Mouse (Mus musculus): ENCODE measurements around the gene Serf1.
"Not testable (repeated sequence)": the region's sequence is repeated elsewhere in the genome, so short reads cannot be mapped to it uniquely, and the experiment has no call there.

The Serf1 gene

GRCm38 (mm10) chr13:100107652-100108472, at the start of gene Serf1:
TSS of gene Serf1 (plus strand) at chr13:100108012.
- DNase-seq = peak; percentile 88 to 92

DNA sequence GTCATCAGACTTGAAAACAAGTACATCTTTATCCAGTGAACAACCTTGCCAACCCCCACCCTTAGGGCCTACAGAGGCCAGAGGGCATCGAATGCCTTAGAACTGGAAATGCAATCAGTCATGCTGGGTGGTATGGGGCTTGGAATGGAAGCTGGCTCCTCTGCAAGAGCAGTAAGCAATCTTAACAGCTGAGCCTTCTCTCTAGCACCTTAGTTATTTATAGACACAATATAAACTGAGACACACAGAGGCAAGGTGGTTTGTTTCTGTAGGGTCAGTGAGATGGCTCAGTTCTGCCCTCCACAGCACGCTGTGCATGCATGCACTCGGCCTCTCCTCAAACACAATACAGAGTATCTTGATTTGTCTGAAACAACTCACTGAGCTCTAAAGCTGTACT, 43.9 kb upstream of the Serf1 start:
- DNase-seq = no peak

DNA sequence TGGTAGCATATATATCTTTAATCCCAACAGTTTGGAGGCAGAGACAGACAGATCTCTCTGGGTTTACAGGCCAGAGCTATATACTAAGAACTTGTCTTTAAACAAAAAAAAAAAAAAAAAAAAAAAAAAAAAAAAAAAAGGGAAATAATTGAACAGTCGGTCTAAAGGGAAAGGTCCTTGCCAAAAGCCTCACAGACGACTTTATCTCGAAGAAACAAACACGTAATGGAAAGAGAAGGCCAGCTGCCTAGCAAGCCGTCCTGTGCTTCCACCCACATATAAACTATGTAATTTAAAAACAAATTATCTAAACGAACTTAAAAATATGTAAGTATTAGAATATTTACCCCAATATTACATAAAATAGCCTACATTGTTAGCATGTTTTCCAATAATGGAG, 40.0 kb upstream of the Serf1 start:
- DNase-seq = no peak

DNA sequence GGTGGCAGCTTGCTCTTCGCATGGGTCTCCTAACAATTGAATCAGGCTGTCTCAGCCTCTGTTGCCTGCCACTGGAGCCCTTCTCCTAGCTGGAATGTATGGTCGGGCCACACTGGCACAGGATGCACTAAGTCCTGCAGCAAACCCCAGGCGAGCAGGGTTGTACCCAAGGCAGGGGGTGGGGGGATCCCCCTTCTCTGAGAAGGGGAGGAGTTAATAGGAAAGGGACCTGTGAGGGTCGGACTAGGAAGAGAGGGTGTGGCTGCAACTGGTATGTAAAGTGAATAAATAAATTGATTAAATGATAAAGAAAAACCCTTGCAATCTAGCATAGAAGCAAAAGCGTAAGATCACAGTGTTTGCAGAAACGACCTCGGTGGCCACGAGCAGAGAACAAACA, 36.3 kb upstream of the Serf1 start:
- no peak for DNase-seq

DNA sequence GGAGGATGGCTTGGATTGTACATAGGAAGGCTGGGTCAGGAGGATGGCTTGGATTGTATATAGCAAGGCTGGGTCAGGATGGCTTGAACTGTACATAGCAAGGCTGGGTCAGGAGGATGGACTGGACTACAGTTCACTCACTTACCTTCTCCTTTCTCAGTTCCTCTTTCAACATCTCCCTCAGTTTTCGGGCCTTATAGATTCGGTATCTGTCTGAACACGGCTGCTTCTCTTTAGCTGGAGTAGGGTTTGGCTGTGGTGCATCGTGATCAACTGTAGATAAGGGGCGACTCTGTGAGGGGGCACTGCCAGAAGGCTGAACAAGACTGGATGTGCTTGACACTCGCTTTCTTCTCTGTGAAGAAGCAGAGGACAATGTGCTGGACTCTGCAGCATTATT, 9.0 kb upstream of the Serf1 start:
- no peak for DNase-seq

GRCm38 (mm10) chr13:100103052-100103658, 4.7 kb upstream of the Serf1 start:
- DNase-seq = no peak

- peak; percentile 97 to 98 for DNase-seq
Measured at GRCm38 (mm10) chr13:100103748-100104254, 4.0 kb upstream of the Serf1 start, which contains the start of gene Bdp1. TSS of gene Bdp1 (minus strand) at chr13:100104070.

- peak in 1 of 2 experiments; percentile 32 for DNase-seq
Measured at GRCm38 (mm10) chr13:100112218-100112972, 4.6 kb downstream of the Serf1 start.

DNA sequence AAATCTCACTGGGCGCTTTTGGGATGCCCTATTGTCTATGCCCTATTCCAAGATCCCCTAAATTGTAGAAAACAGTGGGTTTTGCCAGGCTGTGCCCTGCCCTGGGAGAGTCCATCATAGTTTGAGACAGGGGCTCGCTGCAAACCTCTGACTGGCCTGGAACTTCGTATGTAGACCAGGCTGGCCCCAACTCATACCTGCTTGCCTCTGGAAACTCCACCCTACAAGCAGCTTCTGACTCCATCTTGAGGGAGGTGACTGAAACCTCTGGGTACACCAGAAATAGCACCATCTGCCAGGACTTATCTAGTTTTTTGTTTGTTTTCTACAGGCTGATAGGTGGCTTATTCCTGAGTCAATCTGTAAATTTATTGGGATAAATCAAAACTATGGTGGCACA, 16.2 kb downstream of the Serf1 start:
- peak in 1 of 2 experiments; percentile 6 for DNase-seq

DNA sequence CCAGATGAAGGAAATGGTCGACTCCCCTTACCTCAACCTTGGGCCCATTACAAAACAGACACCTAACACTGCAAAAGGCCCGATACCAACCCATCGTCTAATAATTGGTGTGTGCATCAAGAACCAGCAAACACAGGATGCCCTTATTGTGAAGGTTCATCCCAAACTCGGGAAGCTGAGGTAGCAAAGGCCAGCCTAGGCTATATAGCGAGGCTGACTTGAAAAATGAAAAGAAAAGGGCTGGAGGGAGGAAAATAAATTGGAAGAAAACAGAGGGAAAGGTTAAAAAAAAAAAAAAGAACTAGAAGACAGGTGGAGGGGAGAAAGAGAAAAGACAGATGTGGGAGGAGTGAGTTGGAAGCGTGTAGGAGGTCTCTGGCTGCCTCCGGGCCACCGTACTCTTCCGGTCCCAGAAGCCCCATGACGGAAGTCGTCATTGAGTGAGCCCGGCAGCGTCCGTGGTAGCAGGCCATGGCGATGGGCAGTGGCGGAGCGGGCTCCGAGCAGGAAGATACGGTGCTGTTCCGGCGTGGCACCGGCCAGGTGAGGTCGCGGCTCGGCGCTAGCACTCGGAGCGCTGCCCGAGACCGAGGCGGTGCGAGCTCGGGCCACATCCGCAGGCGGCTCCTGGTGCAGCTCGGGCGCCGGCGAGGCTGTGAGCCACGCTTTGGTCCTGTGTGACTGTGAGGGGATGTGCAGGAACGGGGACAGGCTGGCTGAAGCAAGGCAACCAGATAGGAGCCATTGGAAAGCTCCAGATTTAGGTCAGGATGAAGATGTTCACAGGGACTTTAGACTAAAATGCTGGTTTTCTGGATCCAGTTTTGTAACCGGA, 16.8 kb downstream of the Serf1 start, which contains the start of gene Smn1:
Gene Smn1 (plus strand): TSS at position 430 of the 835 bp plus-strand sequence.
- DNase-seq = peak; percentile 99

GRCm38 (mm10) chr13:100125258-100125643, 17.4 kb downstream of the Serf1 start:
- DNase-seq = peak in 1 of 2 experiments; percentile 8

DNA sequence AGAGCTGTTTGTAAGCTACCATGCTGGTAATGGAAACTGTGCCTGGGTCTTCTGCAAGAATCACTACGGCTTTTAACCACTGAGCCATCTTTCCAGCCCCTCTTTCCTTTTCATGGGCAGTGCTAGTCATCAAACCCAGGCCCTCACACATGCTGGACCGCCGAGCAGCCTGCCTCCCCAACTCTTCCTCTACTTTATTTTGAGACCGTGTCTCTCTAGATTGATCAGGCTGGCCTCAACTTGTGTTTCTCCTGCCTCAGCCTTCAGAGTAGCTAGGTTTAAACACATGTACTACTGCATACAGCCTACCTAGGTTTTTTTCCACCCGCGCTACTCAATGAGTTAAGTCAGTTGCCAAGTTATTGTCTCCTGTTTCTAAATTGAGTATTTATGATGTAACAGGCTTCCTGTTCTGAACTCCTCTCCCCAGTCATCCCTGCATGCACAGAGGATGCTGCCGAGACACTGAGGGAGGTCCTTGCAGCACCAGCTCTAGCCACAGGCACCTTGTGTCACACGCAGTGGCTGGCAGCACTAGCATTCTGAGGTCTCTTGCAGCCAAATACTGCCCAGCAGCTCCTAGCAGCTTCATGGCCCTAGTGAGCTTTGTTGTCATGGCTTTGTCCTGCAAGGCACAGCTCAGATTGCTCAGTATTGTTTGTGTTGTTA, 34.0 kb downstream of the Serf1 start:
- DNase-seq = no peak

GRCm38 (mm10) chr13:100152659-100153058, 44.8 kb downstream of the Serf1 start:
- no peak for DNase-seq

DNA sequence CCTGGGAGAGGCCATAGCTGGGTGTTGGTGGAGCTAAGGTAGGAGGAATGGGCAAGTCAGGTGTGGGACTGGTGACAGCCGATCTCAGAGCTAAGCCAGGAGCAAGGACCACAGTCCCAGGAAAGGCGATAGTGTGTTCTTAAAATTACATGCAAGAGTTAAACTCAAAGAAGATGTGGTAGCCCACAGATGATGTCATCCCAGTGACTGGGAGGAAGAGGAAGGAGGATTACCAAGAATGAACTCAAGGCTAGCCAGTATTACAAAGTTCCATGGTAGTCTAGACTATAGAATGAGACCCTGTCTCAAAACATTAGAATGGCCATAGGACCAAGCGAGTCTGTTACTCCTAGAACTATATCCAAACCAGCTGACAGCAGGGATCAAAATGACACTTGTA, 48.8 kb downstream of the Serf1 start:
- DNase-seq = no peak

DNA sequence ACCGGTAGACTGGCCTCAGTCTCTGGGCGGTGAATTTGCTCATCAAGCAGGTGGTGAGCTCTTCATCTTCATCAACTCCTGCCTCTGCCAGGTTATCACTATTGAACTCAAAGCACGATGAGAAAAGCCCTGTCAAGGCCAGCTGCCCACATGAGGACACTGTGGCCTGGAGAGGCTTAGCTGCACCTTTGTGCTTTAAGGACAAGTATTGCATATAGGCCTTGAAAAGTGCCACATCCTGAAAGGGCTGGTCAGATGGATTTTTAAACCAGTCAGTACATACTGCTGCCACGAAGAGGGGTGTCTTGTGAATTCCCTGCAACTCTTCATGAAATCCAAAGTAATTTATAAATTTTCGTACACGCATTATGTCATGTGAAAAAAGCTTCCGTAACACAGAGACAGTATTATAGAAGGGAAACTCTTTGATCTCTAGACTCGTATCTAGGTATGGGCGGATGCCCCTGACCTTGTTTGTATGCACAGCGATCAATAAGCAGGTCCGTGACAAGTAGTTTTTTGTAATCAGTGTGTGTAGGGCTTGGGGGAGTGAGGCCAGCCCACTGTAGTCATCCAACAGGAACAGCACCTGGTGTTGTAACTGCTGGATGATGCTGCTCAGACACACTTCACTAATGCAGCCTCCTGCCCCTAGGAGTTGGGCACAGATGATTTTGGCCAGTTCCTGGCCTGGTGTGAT, 53.5 kb downstream of the Serf1 start:
- DNase-seq = not testable (repeated sequence)

- DNase-seq = not testable (repeated sequence)
Measured at GRCm38 (mm10) chr13:100162467-100162866, 54.7 kb downstream of the Serf1 start.

Data from cerebellum, postnatal 25 days (tissue).